In the genomic region with DNA sequence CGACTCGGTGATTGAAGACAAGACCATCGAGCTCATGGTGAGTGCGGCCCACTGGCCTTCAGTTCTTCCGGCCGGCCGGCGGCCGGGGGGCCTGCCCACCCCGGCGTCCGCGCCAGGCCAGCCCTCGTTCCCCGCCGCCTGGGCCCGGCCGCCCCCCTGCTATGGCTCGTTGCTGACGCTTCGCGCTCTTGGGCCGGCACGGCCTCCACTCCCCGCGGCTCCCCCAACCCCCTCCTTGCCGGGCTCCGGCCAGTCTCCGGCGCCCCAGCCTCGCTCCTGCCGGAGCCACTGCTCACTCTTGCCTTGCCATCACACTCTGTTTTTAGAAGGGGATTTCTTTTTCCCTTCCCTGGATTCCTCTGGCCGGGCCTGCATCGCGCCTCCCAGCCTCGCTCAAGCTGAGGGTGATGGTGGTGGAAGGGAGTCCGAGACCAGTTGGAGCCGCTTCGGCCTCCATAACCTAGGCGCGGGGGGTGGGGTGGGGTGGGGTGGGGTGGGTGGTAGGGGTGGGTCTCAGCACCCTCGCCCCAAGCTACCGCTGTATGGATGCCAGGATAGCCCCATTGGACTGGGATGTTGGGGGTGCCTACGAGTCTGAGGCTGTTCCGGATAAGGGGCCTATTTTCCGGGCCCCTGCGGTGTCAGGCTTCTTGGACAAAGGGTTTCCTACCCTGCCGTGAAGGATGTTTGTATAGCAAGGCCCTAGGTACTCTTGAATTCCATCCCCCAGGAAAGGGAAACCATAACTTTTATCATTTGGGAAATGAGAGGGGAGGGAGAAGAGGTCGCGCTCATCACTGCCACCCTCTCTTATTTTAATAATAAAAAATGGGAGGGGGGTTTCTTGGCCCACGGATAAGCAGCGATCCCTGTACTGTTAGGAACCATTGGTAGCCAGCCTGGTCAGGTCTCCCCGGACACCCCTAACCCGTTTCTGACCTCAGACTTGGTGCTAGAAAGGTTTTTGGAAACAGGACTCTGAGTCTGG, we compare ENCODE assay signal across 8 mouse cellular contexts. TPM values are rescaled to one million over a fixed set of nuclear protein-coding genes. Genes with fewer than 3 reads are reported as not detected.
A peak's percentile ranks its signal among the peaks of the same experiment; 100 is the strongest.
DNase-seq lines count a peak whose midpoint lies in the region; ATAC-seq and TF ChIP-seq lines count a peak whose summit lies in the region.

No protein-coding gene starts in this region.

- peak; percentile 6; the same call in 1 of the 2 replicates for ATAC-seq in heart, embryonic 13.5 days (ENCODE audit: extremely low read depth, insufficient number of reproducible peaks, low FRiP score, low TSS enrichment)
- peak; percentile 48 for ATAC-seq in liver, embryonic 11.5 days (replicated peaks; ENCODE audit: low FRiP score)
- peak; percentile 64 for ATAC-seq in neural tube, embryonic 14.5 days (ENCODE audit: low read depth)

- WGBS in heart, embryonic 13.5 days = under 1% methylated on average over 51 of the region's 54 CpGs
- under 1% methylated on average over 50 of the region's 54 CpGs for WGBS in liver, embryonic 11.5 days
- WGBS in neural tube, embryonic 14.5 days = under 1% methylated on average over 42 of the region's 54 CpGs

- H3K4me2 ChIP-seq in heart, embryonic 13.5 days = peak overlapping the region; percentile 94
- peak overlapping the region; percentile 93 for H3K4me2 ChIP-seq in liver, embryonic 11.5 days
- H3K4me2 ChIP-seq in neural tube, embryonic 14.5 days (ENCODE audit: low read depth, low read length) = peak overlapping the region; percentile 81

- H3K9me3 ChIP-seq in heart, embryonic 13.5 days = no peaks in the 10 kb centered on the region
- H3K9me3 ChIP-seq in liver, embryonic 11.5 days (ENCODE audit: control insufficient read depth, low read length) = no peaks in the 10 kb centered on the region
- H3K9me3 ChIP-seq in neural tube, embryonic 14.5 days (ENCODE audit: control insufficient read depth, low read length) = no peaks in the 10 kb centered on the region

- H3K36me3 ChIP-seq in heart, embryonic 13.5 days = no peaks in the 10 kb centered on the region
- H3K36me3 ChIP-seq in liver, embryonic 11.5 days (ENCODE audit: control insufficient read depth, insufficient read depth, low read length) = no peaks in the 10 kb centered on the region
- H3K36me3 ChIP-seq in neural tube, embryonic 14.5 days (ENCODE audit: control insufficient read depth, insufficient read depth, low read length) = no peaks in the 10 kb centered on the region

- H3K27ac ChIP-seq in layer of hippocampus, adult 2 months = peak overlapping the region; percentile 100
- H3K27ac ChIP-seq in heart, embryonic 13.5 days (replicated peaks) = peak overlapping the region; percentile 99
- H3K27ac ChIP-seq in liver, embryonic 11.5 days (ENCODE audit: low read depth, low read length) = peak overlapping the region; percentile 98
- H3K27ac ChIP-seq in neural tube, embryonic 14.5 days (ENCODE audit: low read depth, low read length) = peak overlapping the region; percentile 97

- TF ChIP-seq CTCF in layer of hippocampus, adult 2 months (conservative IDR thresholded peaks at IDR 0.05) = no peak

- H3K4me1 ChIP-seq in heart, embryonic 13.5 days = peaks cover 51% of the 10 kb centered on the region
- peaks cover 21% of the 10 kb centered on the region for H3K4me1 ChIP-seq in liver, embryonic 11.5 days (replicated peaks; ENCODE audit: control insufficient read depth, insufficient read depth, low read length)
- H3K4me1 ChIP-seq in neural tube, embryonic 14.5 days (ENCODE audit: control insufficient read depth, insufficient read depth, low read length) = peaks cover 19% of the 10 kb centered on the region; the same call in 1 of the 2 replicates

- peak; percentile 20 to 51 for DNase-seq in layer of hippocampus, adult 2 months (ENCODE audit: low spot score in 2 of 2)
- DNase-seq in layer of hippocampus, adult 9-10 months (ENCODE audit: low spot score) = no peak
- DNase-seq in Muller cell, postnatal 12 days (ENCODE audit: inconsistent ontology term) = peak; percentile 27
- peak; percentile 81 for DNase-seq in cerebellum, adult 9-11 months
- peak; percentile 44 for DNase-seq in liver, embryonic 11.5 days (ENCODE audit: low spot score)
- DNase-seq in ovary, postnatal 14 days (ENCODE audit: low spot score) = no peak

- no peaks in the 10 kb centered on the region for H3K27me3 ChIP-seq in heart, embryonic 13.5 days (replicated peaks)
- H3K27me3 ChIP-seq in liver, embryonic 11.5 days (replicated peaks; ENCODE audit: control insufficient read depth, insufficient read depth, low read length) = no peaks in the 10 kb centered on the region
- no peaks in the 10 kb centered on the region for H3K27me3 ChIP-seq in neural tube, embryonic 14.5 days (ENCODE audit: control insufficient read depth, insufficient read depth, low read length)

- H3K9ac ChIP-seq in heart, embryonic 13.5 days = peak overlapping the region; percentile 99
- peak overlapping the region; percentile 94 for H3K9ac ChIP-seq in liver, embryonic 11.5 days (ENCODE audit: low read depth, low read length)
- peak overlapping the region; percentile 97 for H3K9ac ChIP-seq in neural tube, embryonic 14.5 days (replicated peaks; ENCODE audit: low read depth, low read length)

- peak overlapping the region; percentile 68 for H3K4me3 ChIP-seq in layer of hippocampus, adult 2 months
- H3K4me3 ChIP-seq in heart, embryonic 13.5 days = peak overlapping the region; percentile 94
- H3K4me3 ChIP-seq in liver, embryonic 11.5 days (ENCODE audit: low read depth, low read length) = peak overlapping the region; percentile 89
- peak overlapping the region; percentile 90 for H3K4me3 ChIP-seq in neural tube, embryonic 14.5 days (ENCODE audit: low read depth, low read length)

RNA-seq across cellular contexts. Expression of a gene that starts 0.7 kb away (rescaled TPM):
- 100 to 1,000 TPM; 146 to 157 TPM for total RNA-seq in layer of hippocampus, adult 2 months (2021)
- 59.6 and 60.8 TPM in 2 replicates for polyA plus RNA-seq in heart, embryonic 13.5 days (2015; fragmentation: Nextera tagmentation; extraction: Ambion mirVana)
- polyA plus RNA-seq in liver, embryonic 11.5 days (2014; fragmentation: Nextera tagmentation; extraction: Ambion mirVana) = 44.2 and 54.1 TPM in 2 replicates
- 109 and 133 TPM in 2 replicates for polyA plus RNA-seq in neural tube, embryonic 14.5 days (2014; fragmentation: Nextera tagmentation; extraction: Ambion mirVana)

Comparison
In these comparisons a context has a peak if more than half of its experiments do, and no peak if none do; other contexts are left out.
1. DNase-seq: peak in layer of hippocampus, adult 2 months (2 of 2), Muller cell, postnatal 12 days (single experiment), cerebellum, adult 9-11 months (single experiment) and liver, embryonic 11.5 days (single experiment); none in layer of hippocampus, adult 9-10 months (single experiment) and ovary, postnatal 14 days (single experiment).
2. ATAC-seq: peak in every context shown above with its lines; median percentile 64 in neural tube, embryonic 14.5 days; 48 in liver, embryonic 11.5 days; 6 in heart, embryonic 13.5 days.
3. Peak in every context shown above with its lines, with median percentiles within 50 percentile points of each other: H3K27ac ChIP-seq, H3K4me3 ChIP-seq, H3K4me2 ChIP-seq and H3K9ac ChIP-seq.